Mouse (Mus musculus) cortical plate, adult 2 months (tissue): ENCODE data around the gene Ube2f.

Experiments
- CTCF ChIP-seq: fragments of 200-500 bp; IDR thresholded peaks from 2 replicates; pipeline ENCODE4 v1.5.1; 2011; ENCODE audit warnings: mild to moderate bottlenecking, control low read depth, low read length; ENCODE audit not compliant: insufficient read depth; ENCODE audit errors: extremely low read depth
- POLR2A ChIP-seq: fragments of 200-500 bp; IDR thresholded peaks from 2 replicates; pipeline ENCODE4 v1.6.1; 2011; ENCODE audit warnings: mild to moderate bottlenecking, low read length, control low read depth; ENCODE audit not compliant: insufficient read depth; ENCODE audit errors: extremely low read depth

DNA sequence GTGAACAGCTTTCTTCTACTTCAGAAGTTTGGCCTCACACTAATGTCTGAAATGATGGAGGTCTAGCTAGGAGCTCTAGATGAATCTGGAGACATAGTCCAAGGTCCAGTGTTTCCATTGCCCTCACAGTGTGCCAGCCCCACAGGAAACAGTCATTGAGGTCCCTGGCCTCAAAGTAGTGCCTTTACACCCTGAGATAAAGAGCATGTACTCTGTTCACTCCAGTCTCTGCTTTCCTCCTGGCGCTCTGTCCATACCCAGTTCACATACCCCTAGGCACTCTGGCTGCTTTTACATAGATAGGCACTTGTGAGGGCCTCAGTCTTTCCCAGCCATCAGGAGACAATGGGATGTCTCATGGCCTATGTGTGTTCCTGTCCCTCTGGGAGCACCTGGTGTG, 39.3 kb downstream of the Ube2f start:
- TF ChIP-seq POLR2A (no peak), CTCF (no peak)
